Mouse (Mus musculus) heart, adult 2 months (tissue): Measurements from ENCODE around the gene Cfap97d1. TPM values are rescaled to one million over a fixed set of nuclear protein-coding genes. Genes with fewer than 3 reads are reported as not detected.
"Not testable (repeated sequence)": the region's sequence is repeated elsewhere in the genome, so short reads cannot be mapped to it uniquely, and the experiment has no call there.

Experiments used
- DNase-seq, 2 experiments: peaks; one replicate each; pipeline ENCODE4 v3.0.0; 2021
- H3K27ac ChIP-seq: fragments of 200-600 bp; 2 replicates; pipeline ENCODE4 v1.8.1; 2022
- H3K27me3 ChIP-seq: fragments of 200-500 bp; 2 replicates; pipeline ENCODE4 v1.6.1; 2012; ENCODE audit warnings: mild to moderate bottlenecking, low read length, inconsistent platforms, mixed read lengths; ENCODE audit not compliant: control insufficient read depth, insufficient read depth
- H3K36me3 ChIP-seq: fragments of 200-500 bp; 2 replicates; pipeline ENCODE4 v1.6.1; 2012; ENCODE audit warnings: low read length, inconsistent platforms; ENCODE audit not compliant: control insufficient read depth, insufficient read depth
- H3K4me1 ChIP-seq: fragments of 200-500 bp; 2 replicates; pipeline ENCODE4 v1.6.1; 2011; ENCODE audit warnings: low read length; ENCODE audit not compliant: control insufficient read depth, insufficient read depth
- H3K4me3 ChIP-seq: fragments of 200-600 bp; 2 replicates; pipeline ENCODE4 v1.8.1; 2022
- H3K79me2 ChIP-seq: fragments of 200-500 bp; replicated peaks from 2 replicates; pipeline ENCODE4 v1.6.1; 2012; ENCODE audit warnings: mild to moderate bottlenecking, inconsistent platforms, low read length, moderate library complexity, mixed read lengths; ENCODE audit not compliant: control insufficient read depth, insufficient read depth
- H3K9ac ChIP-seq: fragments of 200-500 bp; 2 replicates; pipeline ENCODE4 v1.6.1; 2012; ENCODE audit warnings: low read depth, mild to moderate bottlenecking, control low read depth, inconsistent platforms, low read length, mixed read lengths
- CTCF ChIP-seq: fragments of 200-600 bp; IDR thresholded peaks from 2 replicates; pipeline ENCODE4 v1.8.1; 2022; ENCODE audit warnings: antibody characterized with exemption, mild to moderate bottlenecking, moderate library complexity
- EP300 ChIP-seq: fragments of 200-500 bp; IDR thresholded peaks from 2 replicates; pipeline ENCODE4 v1.6.1; 2011; ENCODE audit warnings: low read depth, low read length, control low read depth; ENCODE audit not compliant: insufficient read depth
- POLR2A ChIP-seq: fragments of 200-500 bp; IDR thresholded peaks from 2 replicates; pipeline ENCODE4 v1.6.1; 2011; ENCODE audit warnings: mild to moderate bottlenecking, low read depth, low read length, control low read depth; ENCODE audit not compliant: insufficient read depth
- WGBS: fragments of 180-500 bp; shearing (Covaris S2); methylation state at CpG from one replicate; pipeline ENCODE4 v1.1.7; 2018; 5-methylcytosine and 5-hydroxymethylcytosine counted together
- intact Hi-C: fragments of 180-260 bp; cut with DNase I; formaldehyde crosslinking; loops from one replicate; pipeline ENCODE4 v1.15.1; 2025
- polyA plus RNA-seq: library from polyadenylated mRNA; depleted of rRNA; stranded (reverse); fragments of >200 nt; gene quantifications from 2 replicates; pipeline ENCODE4 v1.2.3, GENCODE M21; 2012
- total RNA-seq, 2 experiments: library from RNA; stranded (reverse); gene quantifications; 2 replicates each; pipeline ENCODE4 v1.2.3; 2021

The Cfap97d1 gene
- total and polyA plus RNA-seq, 3 experiments: not detected

- Histone ChIP-seq H3K27ac (peak overlapping the region; percentile 99), H3K9ac (peak overlapping the region; percentile 54), H3K79me2 (no peaks in the 10 kb centered on the region; the same call in 1 of the 2 replicates), H3K4me1 (peaks cover 17% of the 10 kb centered on the region), H3K27me3 (no peaks in the 10 kb centered on the region), H3K4me3 (peak overlapping the region; percentile 68), H3K36me3 (peaks cover 15% of the 10 kb centered on the region)
- intact Hi-C loops: no loop called here
- TF ChIP-seq EP300: no peak
- no peak for TF ChIP-seq POLR2A
- TF ChIP-seq CTCF: no peak
- peak in 1 of 2 experiments; percentile 52 for DNase-seq
- WGBS: 20% methylated on average over 10 of the region's 10 CpGs
Measured at GRCm38 (mm10) chr11:101983431-101983921, 603 bp upstream of the Cfap97d1 start.

- H3K27ac ChIP-seq: peak overlapping the region; percentile 99
- H3K9ac ChIP-seq, H3K79me2 ChIP-seq, H3K4me3 ChIP-seq, H3K27me3 ChIP-seq, DNase-seq: not testable (repeated sequence)
- WGBS: 50% methylated on average over 6 of the region's 6 CpGs
- intact Hi-C loops: loop anchor here (5.0 kb wide), 1 partner anchor 152 kb away; no protein-coding TSS in a partner anchor
- H3K36me3 ChIP-seq: peaks cover 11% of the 10 kb centered on the region
- H3K4me1 ChIP-seq: peaks cover 16% of the 10 kb centered on the region
Measured at GRCm38 (mm10) chr11:101985450-101985849, 1.4 kb downstream of the Cfap97d1 start.

GRCm38 (mm10) chr11:101985990-101986389 is 1.9 kb downstream of the Cfap97d1 start:
- Histone ChIP-seq H3K36me3 (peaks cover 9% of the 10 kb centered on the region), H3K9ac (no peak overlapping the region), H3K27ac (0 out of 2 replicates have a peak overlapping the region, but pooled peaks have one; percentile 8), H3K79me2 (no peaks in the 10 kb centered on the region; the same call in 1 of the 2 replicates), H3K27me3 (no peaks in the 10 kb centered on the region), H3K4me3 (no peak overlapping the region), H3K4me1 (peaks cover 16% of the 10 kb centered on the region)
- 3% methylated on average over 10 of the region's 10 CpGs for WGBS
- peak; percentile 87 to 89 for DNase-seq
- TF ChIP-seq CTCF (peak; percentile 88), POLR2A (no peak), EP300 (peak; percentile 98)
- intact Hi-C loops: loop anchor here (1.0 to 5.0 kb wide), 2 partner anchors 54 to 151 kb away; no protein-coding TSS in a partner anchor

GRCm38 (mm10) chr11:101986913-101987312 is 2.8 kb downstream of the Cfap97d1 start, which contains the start of gene Dusp3:
TSS of gene Dusp3 (minus strand) at chr11:101987013.
- Histone ChIP-seq H3K27me3 (no peaks in the 10 kb centered on the region), H3K4me3 (no peak within 1 kb of the TSS), H3K4me1 (peaks cover 15% of the 10 kb centered on the region), H3K9ac (no peak within 1 kb of the TSS), H3K27ac (peak within 1 kb of the TSS; percentile 8; the same call in 1 of the 2 replicates), H3K79me2 (no peaks in the 10 kb centered on the region), H3K36me3 (peaks cover 3% of the 10 kb centered on the region; the same call in 1 of the 2 replicates)
- intact Hi-C loops: loop anchor here (1.0 to 5.0 kb wide), 2 partner anchors 53 to 150 kb away; no protein-coding TSS in a partner anchor
- WGBS: 77% methylated on average over 3 of the region's 3 CpGs
- no peak for DNase-seq
- TF ChIP-seq CTCF: no peak

DNA sequence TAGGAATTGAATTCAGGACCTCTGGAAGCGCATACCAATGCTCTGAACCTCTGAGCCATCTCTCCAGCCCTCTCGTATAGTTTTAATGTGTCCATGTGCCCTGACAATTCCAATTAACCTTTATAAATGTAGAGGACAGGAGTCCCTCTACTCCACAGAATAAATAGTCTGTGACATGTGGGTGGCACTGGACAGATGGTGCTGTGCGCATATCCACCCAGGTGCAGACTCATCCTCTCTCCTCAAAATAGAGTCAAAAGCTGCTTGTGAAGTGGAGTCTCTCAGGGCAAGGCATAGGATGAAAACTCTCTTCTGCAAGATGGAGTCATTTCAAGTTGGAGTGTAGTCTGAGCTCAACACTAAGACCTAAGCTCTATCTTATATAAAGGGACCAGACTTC is 6.2 kb downstream of the Cfap97d1 start:
- H3K4me3 ChIP-seq: no peak overlapping the region
- H3K27ac ChIP-seq: no peak overlapping the region
- DNase-seq: no peak
- H3K36me3 ChIP-seq: no peaks in the 10 kb centered on the region
- 94% methylated on average over 3 of the region's 3 CpGs for WGBS
- intact Hi-C loops: no loop called here
- H3K9ac ChIP-seq: no peak overlapping the region
- TF ChIP-seq POLR2A (no peak), EP300 (no peak), CTCF (no peak)
- H3K27me3 ChIP-seq: no peaks in the 10 kb centered on the region
- H3K79me2 ChIP-seq: no peaks in the 10 kb centered on the region
- peaks cover 11% of the 10 kb centered on the region for H3K4me1 ChIP-seq

DNA sequence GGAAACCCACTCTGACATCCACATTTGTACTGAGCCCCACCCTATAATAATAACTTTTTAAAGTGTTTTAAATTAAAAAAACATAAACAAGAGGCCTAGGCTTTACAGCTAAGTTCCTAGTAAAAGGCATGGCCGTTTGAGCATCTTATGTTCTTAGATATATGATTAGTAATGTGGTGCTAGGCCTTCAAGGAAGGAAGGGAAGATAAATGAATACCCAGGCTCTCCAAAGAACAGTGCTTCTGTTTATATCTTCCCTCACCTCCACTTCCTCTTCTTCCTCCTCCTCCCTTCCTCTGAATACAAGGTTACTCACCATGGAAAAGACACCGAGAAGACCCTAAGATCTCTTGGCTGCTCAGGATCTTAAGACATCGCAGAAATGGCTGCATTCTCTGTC is 7.7 kb downstream of the Cfap97d1 start:
- no peaks in the 10 kb centered on the region for H3K36me3 ChIP-seq
- intact Hi-C loops: no loop called here
- H3K9ac ChIP-seq: no peak overlapping the region
- peaks cover 8% of the 10 kb centered on the region for H3K4me1 ChIP-seq
- WGBS: 33% methylated on average over 3 of the region's 3 CpGs
- no peak overlapping the region for H3K4me3 ChIP-seq
- H3K79me2 ChIP-seq: no peaks in the 10 kb centered on the region
- H3K27ac ChIP-seq: no peak overlapping the region
- TF ChIP-seq POLR2A (no peak), EP300 (no peak)
- no peaks in the 10 kb centered on the region for H3K27me3 ChIP-seq
- no peak for DNase-seq
